Mouse (Mus musculus) lung, postnatal 0 days (tissue): Measurements from ENCODE around the gene Sod1. TPM values are rescaled to one million over a fixed set of nuclear protein-coding genes. Genes with fewer than 3 reads are reported as not detected.

ENCODE experiments used
- ATAC-seq: fragments of 200-750 bp; cut with Nextera tagmentation; 2 replicates; pipeline ENCODE4 v1.8.0; 2017; ENCODE audit warnings: moderate library complexity
- DNase-seq: peaks from one replicate; pipeline ENCODE4 v3.0.0-alpha.2; 2016; ENCODE audit warnings: low spot score
- H3K27ac ChIP-seq: fragments of 300-500 bp; sonication (generic); 2 replicates; pipeline ENCODE4 v1.5.1; 2014; ENCODE audit warnings: antibody characterized with exemption, mild to moderate bottlenecking, low read length, mixed read lengths
- H3K27me3 ChIP-seq: fragments of 300-500 bp; sonication (generic); replicated peaks from 2 replicates; pipeline ENCODE4 v1.6.1; 2014; ENCODE audit warnings: low read length, mixed read lengths; ENCODE audit not compliant: insufficient read depth
- H3K36me3 ChIP-seq: fragments of 300-500 bp; sonication (generic); 2 replicates; pipeline ENCODE4 v1.6.1; 2014; ENCODE audit warnings: low read length, mixed read lengths; ENCODE audit not compliant: insufficient read depth
- H3K4me1 ChIP-seq: fragments of 300-500 bp; sonication (generic); 2 replicates; pipeline ENCODE4 v1.6.1; 2014; ENCODE audit warnings: antibody characterized with exemption, low read depth, low read length, mixed read lengths; ENCODE audit not compliant: insufficient read depth
- H3K4me2 ChIP-seq: fragments of 300-500 bp; sonication (generic); replicated peaks from 2 replicates; pipeline ENCODE4 v1.6.1; 2014; ENCODE audit warnings: low read depth, mild to moderate bottlenecking, low read length, moderate library complexity, mixed read lengths
- H3K4me3 ChIP-seq: fragments of 300-500 bp; sonication (generic); 2 replicates; pipeline ENCODE4 v1.5.1; 2014; ENCODE audit warnings: low read depth, low read length
- H3K9ac ChIP-seq: fragments of 300-500 bp; sonication (generic); replicated peaks from 2 replicates; pipeline ENCODE4 v1.6.1; 2014; ENCODE audit warnings: low read depth, mild to moderate bottlenecking
- H3K9me3 ChIP-seq: fragments of 300-500 bp; sonication (generic); 2 replicates; pipeline ENCODE4 v1.6.1; 2016; ENCODE audit warnings: low read length, mixed read lengths
- CTCF ChIP-seq: IDR thresholded peaks from 2 replicates; pipeline ENCODE4 v1.5.1; 2016; ENCODE audit warnings: antibody characterized with exemption, mild to moderate bottlenecking
- EP300 ChIP-seq: IDR thresholded peaks from 2 replicates; pipeline ENCODE4 v1.6.1; 2016; ENCODE audit warnings: antibody characterized with exemption, mild to moderate bottlenecking, control low read depth
- WGBS: fragments of 180-500 bp; shearing (Covaris S2); extraction: QIAGEN DNeasy Blood & Tissue Kit; methylation state at CpG from one replicate; pipeline ENCODE4 v1.1.7; 2014; 5-methylcytosine and 5-hydroxymethylcytosine counted together
- polyA plus RNA-seq: library from polyadenylated mRNA; unstranded; fragments of >200 nt; fragmentation: Nextera tagmentation; extraction: Ambion mirVana; gene quantifications from 2 replicates; pipeline ENCODE4 v1.2.1, GENCODE M21; 2015

Gene Sod1
- polyA plus RNA-seq, 1 experiment from 2014 or later = 1,843 TPM

DNA sequence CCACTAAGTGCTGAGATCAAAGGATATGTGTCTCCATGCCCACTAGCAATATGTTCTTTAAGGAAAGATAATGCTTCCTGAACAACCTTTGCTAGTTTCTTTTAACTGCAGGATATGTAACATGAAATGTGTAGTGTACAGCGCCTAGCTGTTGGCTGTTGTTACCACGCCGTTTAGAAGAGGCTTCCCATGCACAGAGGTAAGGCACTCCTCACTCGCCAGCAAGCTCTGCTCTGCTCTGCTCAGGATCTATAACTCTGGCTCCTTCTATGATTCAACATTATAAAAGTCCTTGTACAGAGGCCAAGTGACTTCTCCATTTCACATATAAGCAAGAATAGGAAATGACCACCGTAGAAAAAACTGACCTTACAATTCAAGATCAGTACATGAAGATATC is 39.1 kb downstream of the Sod1 start:
- no peak overlapping the region for H3K4me2 ChIP-seq
- no peaks in the 10 kb centered on the region for H3K27me3 ChIP-seq
- peaks cover 18% of the 10 kb centered on the region; the same call in 1 of the 2 replicates for H3K36me3 ChIP-seq
- TF ChIP-seq CTCF (no peak), EP300 (no peak)
- no peak overlapping the region for H3K27ac ChIP-seq
- no peak overlapping the region for H3K4me3 ChIP-seq
- no peaks in the 10 kb centered on the region for H3K9me3 ChIP-seq
- ATAC-seq = no peak
- WGBS = 71% methylated on average over 5 of the region's 5 CpGs
- peak; percentile 14 for DNase-seq
- H3K9ac ChIP-seq = no peak overlapping the region
- H3K4me1 ChIP-seq = no peaks in the 10 kb centered on the region

DNA sequence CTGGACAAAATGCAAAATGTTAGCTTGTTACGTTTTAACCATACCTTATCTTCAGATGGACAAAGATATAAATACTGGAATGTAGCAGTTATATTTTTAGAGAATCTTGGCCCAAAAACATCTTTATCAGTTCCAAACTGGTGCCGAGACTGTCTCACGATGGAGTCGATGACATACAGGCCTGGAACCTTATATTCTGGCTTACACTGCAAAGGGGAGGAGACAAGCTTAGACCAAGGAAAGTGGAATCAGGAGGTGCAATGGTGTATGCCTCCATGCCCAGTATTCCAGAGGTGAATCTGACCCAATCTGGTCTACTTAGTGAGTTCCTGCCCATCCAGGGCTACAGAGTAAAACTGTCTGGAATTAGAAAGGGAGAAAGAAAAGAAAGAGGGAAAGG is 39.5 kb downstream of the Sod1 start:
- no peak for TF ChIP-seq CTCF
- no peak for TF ChIP-seq EP300
- Histone ChIP-seq H3K27ac (no peak overlapping the region), H3K4me3 (no peak overlapping the region), H3K36me3 (peaks cover 17% of the 10 kb centered on the region; the same call in 1 of the 2 replicates), H3K9me3 (no peaks in the 10 kb centered on the region), H3K9ac (no peak overlapping the region), H3K4me1 (no peaks in the 10 kb centered on the region), H3K4me2 (no peak overlapping the region), H3K27me3 (no peaks in the 10 kb centered on the region)
- WGBS = 56% methylated on average over 4 of the region's 4 CpGs
- ATAC-seq (no peak), DNase-seq (no peak)

DNA sequence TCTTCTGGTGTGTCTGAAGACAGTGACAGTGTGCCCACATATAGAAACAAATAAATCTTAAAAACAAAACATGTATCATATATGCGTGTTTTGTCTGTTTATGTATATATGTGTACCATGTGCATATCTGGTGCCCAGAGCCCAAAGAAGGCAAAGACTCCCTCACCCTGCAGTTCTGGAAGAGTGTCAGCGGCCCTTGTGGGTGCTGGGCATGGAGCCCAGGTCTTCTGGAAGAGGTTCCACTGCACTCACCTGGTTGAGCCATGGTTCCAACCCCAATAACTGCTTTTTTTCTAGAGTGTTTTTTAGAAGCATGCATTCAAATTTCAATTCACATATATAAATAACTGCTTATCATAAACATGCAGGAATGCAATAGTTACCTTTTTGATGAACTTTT is 41.2 kb downstream of the Sod1 start:
- no peak for ATAC-seq
- TF ChIP-seq CTCF (no peak), EP300 (no peak)
- WGBS = 88% methylated on average over 2 of the region's 2 CpGs

DNA sequence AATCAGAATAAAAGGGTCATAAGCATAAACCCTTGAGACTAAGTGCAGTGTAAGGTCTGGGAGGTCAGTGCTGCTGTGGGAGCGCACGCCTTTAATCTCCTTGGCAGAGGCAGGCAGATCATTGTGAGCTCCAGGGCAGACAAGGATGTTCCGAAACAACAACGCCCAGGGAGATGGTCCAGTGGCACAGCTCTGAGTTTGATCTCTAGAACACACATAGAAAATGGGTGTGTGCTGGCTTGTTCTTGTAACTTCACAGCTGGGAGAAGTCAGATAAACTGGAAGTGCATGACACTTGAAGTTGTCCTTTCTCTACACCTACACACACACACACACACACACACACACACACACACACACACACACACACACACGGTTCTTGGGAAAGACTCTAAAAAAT is 43.5 kb downstream of the Sod1 start:
- Histone ChIP-seq H3K4me3 (no peak overlapping the region), H3K9me3 (no peaks in the 10 kb centered on the region), H3K4me1 (no peaks in the 10 kb centered on the region), H3K27me3 (no peaks in the 10 kb centered on the region), H3K9ac (no peak overlapping the region), H3K27ac (no peak overlapping the region), H3K36me3 (no peaks in the 10 kb centered on the region), H3K4me2 (no peak overlapping the region)
- TF ChIP-seq CTCF (no peak), EP300 (no peak)
- ATAC-seq = no peak
- no peak for DNase-seq
- 70% methylated on average over 5 of the region's 5 CpGs for WGBS

More for the DNA sequence above, 41.2 kb downstream of the Sod1 start:
- no peak for DNase-seq
- H3K9me3 ChIP-seq = no peaks in the 10 kb centered on the region
- H3K4me1 ChIP-seq = no peaks in the 10 kb centered on the region
- H3K4me3 ChIP-seq = no peak overlapping the region
- H3K9ac ChIP-seq = no peak overlapping the region
- H3K36me3 ChIP-seq = peaks cover 12% of the 10 kb centered on the region; the same call in 1 of the 2 replicates
- no peak overlapping the region for H3K27ac ChIP-seq
- H3K27me3 ChIP-seq = no peaks in the 10 kb centered on the region
- H3K4me2 ChIP-seq = no peak overlapping the region

DNA sequence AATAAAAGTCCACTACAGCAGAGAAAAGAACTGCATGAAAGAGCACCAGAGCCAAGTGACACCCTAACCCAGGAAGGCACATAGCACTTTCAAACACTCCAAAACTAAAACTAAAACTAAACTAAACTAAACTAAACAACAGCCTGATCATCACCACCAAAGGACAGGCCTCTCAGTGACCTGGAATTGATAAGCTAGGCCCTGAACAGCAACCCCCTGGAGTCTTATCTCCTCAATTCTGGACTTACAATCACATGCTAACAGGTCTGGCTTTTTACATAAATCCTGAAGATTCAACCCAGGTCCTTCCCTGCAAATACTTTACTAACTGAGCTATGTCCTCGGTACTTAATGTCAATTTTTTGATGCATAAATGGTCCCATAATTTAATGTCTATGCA is 44.6 kb downstream of the Sod1 start:
- WGBS = 63% methylated on average over 1 of the region's 1 CpGs
- H3K27me3 ChIP-seq = no peaks in the 10 kb centered on the region
- H3K4me2 ChIP-seq = no peak overlapping the region
- no peaks in the 10 kb centered on the region for H3K9me3 ChIP-seq
- no peak overlapping the region for H3K9ac ChIP-seq
- ATAC-seq (no peak), DNase-seq (no peak)
- no peak overlapping the region for H3K4me3 ChIP-seq
- H3K27ac ChIP-seq = no peak overlapping the region
- H3K36me3 ChIP-seq = no peaks in the 10 kb centered on the region
- no peaks in the 10 kb centered on the region for H3K4me1 ChIP-seq
- TF ChIP-seq EP300 (no peak), CTCF (no peak)

DNA sequence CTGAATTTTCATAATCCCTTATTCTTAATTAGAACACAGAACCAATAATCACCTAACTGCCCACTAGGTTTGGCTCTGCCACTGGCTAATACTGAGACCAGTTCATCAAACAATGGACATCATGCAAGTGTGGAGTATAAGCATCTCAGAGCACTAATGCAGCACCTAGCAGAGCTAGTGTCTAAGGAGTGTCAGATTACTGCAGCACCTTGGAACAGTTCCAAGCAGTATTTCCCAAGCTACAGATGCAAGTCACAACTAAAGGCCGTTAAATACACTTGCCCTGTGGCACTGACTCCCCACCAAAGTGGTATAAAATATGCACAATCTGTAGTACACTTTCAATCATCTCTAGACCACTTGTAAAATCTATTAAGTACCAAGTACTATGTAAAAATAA is 46.0 kb downstream of the Sod1 start:
- 4% methylated on average over 1 of the region's 1 CpGs for WGBS
- DNase-seq (peak; percentile 47), ATAC-seq (peak; percentile 19; the same call in 1 of the 2 replicates)
- Histone ChIP-seq H3K36me3 (no peaks in the 10 kb centered on the region), H3K9ac (no peak overlapping the region), H3K4me1 (no peaks in the 10 kb centered on the region), H3K4me3 (no peak overlapping the region), H3K4me2 (no peak overlapping the region), H3K9me3 (no peaks in the 10 kb centered on the region), H3K27ac (no peak overlapping the region), H3K27me3 (no peaks in the 10 kb centered on the region)
- no peak for TF ChIP-seq CTCF
- no peak for TF ChIP-seq EP300

DNA sequence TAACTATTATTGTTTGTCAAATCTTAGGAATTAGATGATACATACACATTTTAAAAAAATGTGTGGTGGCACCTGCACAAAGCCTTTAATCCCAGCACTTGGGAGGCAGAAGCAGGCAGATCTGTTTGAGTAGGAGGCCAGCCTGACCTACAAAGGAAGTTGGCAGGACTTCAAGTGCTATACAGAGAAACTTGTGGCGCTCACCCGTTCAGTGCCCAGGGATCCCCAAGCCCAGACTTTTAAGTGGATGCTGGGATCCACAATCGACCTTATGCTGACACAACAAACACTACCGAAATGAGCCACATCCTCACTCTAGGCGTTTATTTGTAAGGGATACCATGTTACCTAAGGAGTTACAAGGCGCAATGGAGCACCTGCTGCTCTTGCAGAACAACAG is 55.0 kb downstream of the Sod1 start:
- H3K27me3 ChIP-seq = no peaks in the 10 kb centered on the region
- peaks cover 7% of the 10 kb centered on the region; the same call in 1 of the 2 replicates for H3K4me1 ChIP-seq
- no peaks in the 10 kb centered on the region for H3K9me3 ChIP-seq
- DNase-seq = no peak
- no peaks in the 10 kb centered on the region for H3K36me3 ChIP-seq
- H3K4me3 ChIP-seq = no peak overlapping the region
- H3K27ac ChIP-seq = no peak overlapping the region
- no peak for ATAC-seq
- WGBS = 63% methylated on average over 6 of the region's 6 CpGs
- TF ChIP-seq CTCF = no peak
- no peak for TF ChIP-seq EP300
- no peak overlapping the region for H3K9ac ChIP-seq
- H3K4me2 ChIP-seq = no peak overlapping the region

Other genes with a start within 250 kb of the Sod1 start
- gene Tiam1, start 77.0 kb upstream of the Sod1 start, polyA plus RNA-seq = 3.7 and 9.3 TPM in 2 replicates
- 12.1 and 12.9 TPM in 2 replicates for gene Scaf4, start 63.7 kb downstream of the Sod1 start, polyA plus RNA-seq
- gene Hunk, start 165.3 kb downstream of the Sod1 start, polyA plus RNA-seq = 6.4 and 7.4 TPM in 2 replicates